In the genomic region with DNA sequence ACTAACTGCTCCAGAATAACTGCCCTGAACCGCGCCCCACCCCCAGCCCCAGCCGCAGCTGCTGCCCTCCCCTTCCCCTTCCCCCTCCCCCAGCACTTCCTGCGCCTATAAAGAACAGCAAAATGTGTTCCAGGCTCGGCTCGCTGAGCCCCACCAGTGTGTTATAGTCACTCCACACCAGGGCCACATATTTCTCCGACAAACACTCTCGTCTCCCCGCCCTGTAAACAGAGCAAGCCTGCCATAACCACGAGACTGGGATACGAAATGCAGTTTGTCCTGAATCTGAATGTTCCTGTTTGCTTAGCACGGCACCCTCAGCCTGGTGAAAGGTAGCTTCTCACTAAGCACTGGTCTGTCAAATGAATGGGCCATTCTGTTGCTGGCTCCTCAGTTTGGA, we compare ENCODE assay signal across 8 mouse cellular contexts. TPM values are rescaled to one million over a fixed set of nuclear protein-coding genes. Genes with fewer than 3 reads are reported as not detected.
DNase-seq lines count a peak whose midpoint lies in the region; ATAC-seq and TF ChIP-seq lines count a peak whose summit lies in the region.

No protein-coding gene starts in this region.

- H3K4me1 ChIP-seq in kidney, embryonic 14.5 days (ENCODE audit: control insufficient read depth, insufficient read depth, low read length) = peaks cover 13% of the 10 kb centered on the region; the same call in 1 of the 2 replicates
- peaks cover 23% of the 10 kb centered on the region for H3K4me1 ChIP-seq in E14TG2a.4 (replicated peaks; ENCODE audit: low read depth, low read length)
- peaks cover 12% of the 10 kb centered on the region; the same call in 1 of the 2 replicates for H3K4me1 ChIP-seq in heart, postnatal 0 days (ENCODE audit: control insufficient read depth, insufficient read depth)
- peaks cover 18% of the 10 kb centered on the region for H3K4me1 ChIP-seq in limb, embryonic 15.5 days
- peaks cover 12% of the 10 kb centered on the region; the same call in 1 of the 2 replicates for H3K4me1 ChIP-seq in midbrain, postnatal 0 days (ENCODE audit: insufficient read depth, low read length)

- no peak for TF ChIP-seq EP300 in heart, postnatal 0 days (IDR thresholded peaks at IDR 0.05; ENCODE audit: low read depth)

- peak overlapping the region; percentile 47; the same call in 1 of the 2 replicates for H3K27ac ChIP-seq in kidney, embryonic 14.5 days (ENCODE audit: low read depth, low read length)
- peak overlapping the region; percentile 82 for H3K27ac ChIP-seq in heart, postnatal 0 days (ENCODE audit: low read depth)
- H3K27ac ChIP-seq in limb, embryonic 15.5 days = peak overlapping the region; percentile 87
- peak overlapping the region; percentile 52 for H3K27ac ChIP-seq in midbrain, postnatal 0 days (ENCODE audit: low read depth, low read length)

- ATAC-seq in kidney, embryonic 14.5 days (ENCODE audit: low FRiP score, low TSS enrichment) = peak; percentile 77
- ATAC-seq in heart, postnatal 0 days (ENCODE audit: insufficient read depth, low read depth) = peak; percentile 57
- ATAC-seq in limb, embryonic 15.5 days (ENCODE audit: insufficient number of reproducible peaks, low FRiP score, low TSS enrichment, low read depth) = peak; percentile 84
- ATAC-seq in midbrain, postnatal 0 days (ENCODE audit: low FRiP score) = no peak

- 2% methylated on average over 12 of the region's 12 CpGs for WGBS in kidney, embryonic 14.5 days
- under 1% methylated on average over 12 of the region's 12 CpGs for WGBS in heart, postnatal 0 days
- WGBS in limb, embryonic 15.5 days = under 1% methylated on average over 12 of the region's 12 CpGs
- WGBS in midbrain, postnatal 0 days = 10% methylated on average over 12 of the region's 12 CpGs

- no peaks in the 10 kb centered on the region for H3K27me3 ChIP-seq in kidney, embryonic 14.5 days (ENCODE audit: control insufficient read depth, insufficient read depth, low read length)
- peaks cover 8% of the 10 kb centered on the region; the same call in 1 of the 2 replicates for H3K27me3 ChIP-seq in E14TG2a.4 (ENCODE audit: insufficient read depth, low read length)
- no peaks in the 10 kb centered on the region for H3K27me3 ChIP-seq in heart, postnatal 0 days (ENCODE audit: control insufficient read depth, insufficient read depth, low read length)
- no peaks in the 10 kb centered on the region for H3K27me3 ChIP-seq in limb, embryonic 15.5 days
- H3K27me3 ChIP-seq in midbrain, postnatal 0 days (ENCODE audit: insufficient read depth, low read length) = no peaks in the 10 kb centered on the region

- DNase-seq in kidney, adult 9 months = no peak
- DNase-seq in embryo, embryonic 11 days = peak; percentile 75
- peak; percentile 53 for DNase-seq in heart, postnatal 0 days (ENCODE audit: low spot score)
- no peak for DNase-seq in midbrain, postnatal 0 days (ENCODE audit: low spot score)
- DNase-seq in ovary, postnatal 14 days (ENCODE audit: low spot score) = no peak

- H3K9ac ChIP-seq in kidney, embryonic 14.5 days (ENCODE audit: low read depth, low read length) = peak overlapping the region; percentile 18; the same call in 1 of the 2 replicates
- H3K9ac ChIP-seq in heart, postnatal 0 days (replicated peaks; ENCODE audit: low read depth, low read length) = 0 out of 2 replicates have a peak overlapping the region, but pooled peaks have one; percentile 42
- H3K9ac ChIP-seq in limb, embryonic 15.5 days = no peak overlapping the region
- H3K9ac ChIP-seq in midbrain, postnatal 0 days (replicated peaks; ENCODE audit: low read length, poor library complexity, severe bottlenecking) = no peak overlapping the region

- H3K36me3 ChIP-seq in kidney, embryonic 14.5 days (ENCODE audit: control insufficient read depth, insufficient read depth, low read length) = no peaks in the 10 kb centered on the region
- no peaks in the 10 kb centered on the region for H3K36me3 ChIP-seq in E14TG2a.4 (ENCODE audit: insufficient read depth, low read length)
- no peaks in the 10 kb centered on the region for H3K36me3 ChIP-seq in heart, postnatal 0 days (replicated peaks; ENCODE audit: control insufficient read depth, insufficient read depth, low read length)
- no peaks in the 10 kb centered on the region for H3K36me3 ChIP-seq in limb, embryonic 15.5 days
- no peaks in the 10 kb centered on the region for H3K36me3 ChIP-seq in midbrain, postnatal 0 days (ENCODE audit: insufficient read depth, low read length)

- peak overlapping the region; percentile 22; the same call in 1 of the 2 replicates for H3K4me3 ChIP-seq in kidney, embryonic 14.5 days (ENCODE audit: low read length)
- peak overlapping the region; percentile 53; the same call in 1 of the 2 replicates for H3K4me3 ChIP-seq in E14TG2a.4 (replicated peaks; ENCODE audit: low read length)
- H3K4me3 ChIP-seq in heart, postnatal 0 days (ENCODE audit: low read depth, low read length) = peak overlapping the region; percentile 28
- H3K4me3 ChIP-seq in limb, embryonic 15.5 days = peak overlapping the region; percentile 24
- no peak overlapping the region for H3K4me3 ChIP-seq in midbrain, postnatal 0 days (ENCODE audit: low read depth, low read length)

- H3K9me3 ChIP-seq in kidney, embryonic 14.5 days (ENCODE audit: control insufficient read depth, low read length) = no peaks in the 10 kb centered on the region
- H3K9me3 ChIP-seq in E14TG2a.4 (ENCODE audit: low read length) = no peaks in the 10 kb centered on the region
- H3K9me3 ChIP-seq in heart, postnatal 0 days (replicated peaks; ENCODE audit: control insufficient read depth, low read length) = no peaks in the 10 kb centered on the region
- H3K9me3 ChIP-seq in limb, embryonic 15.5 days = no peaks in the 10 kb centered on the region
- no peaks in the 10 kb centered on the region for H3K9me3 ChIP-seq in midbrain, postnatal 0 days (ENCODE audit: low read length)

- no peak for TF ChIP-seq CTCF in E14TG2a.4 (conservative IDR thresholded peaks at IDR 0.05; ENCODE audit: low read length)
- TF ChIP-seq CTCF in heart, postnatal 0 days (IDR thresholded peaks at IDR 0.05; ENCODE audit: low read depth) = no peak
- no peak for TF ChIP-seq CTCF in midbrain, postnatal 0 days (IDR thresholded peaks at IDR 0.05)

- H3K4me2 ChIP-seq in kidney, embryonic 14.5 days (replicated peaks; ENCODE audit: low read depth, low read length) = peak overlapping the region; percentile 48
- peak overlapping the region; percentile 65 for H3K4me2 ChIP-seq in heart, postnatal 0 days (ENCODE audit: low read depth, low read length)
- peak overlapping the region; percentile 47 for H3K4me2 ChIP-seq in limb, embryonic 15.5 days
- peak overlapping the region; percentile 18 for H3K4me2 ChIP-seq in midbrain, postnatal 0 days (ENCODE audit: low read depth, low read length, poor library complexity, severe bottlenecking)

RNA-seq across cellular contexts. Expression of a gene that starts 2.5 kb away (rescaled TPM):
- polyA plus RNA-seq in kidney, embryonic 14.5 days (2014; fragmentation: Nextera tagmentation; extraction: Ambion mirVana) = 0.29 and 0.47 TPM in 2 replicates
- not detected in 2 replicates for total RNA-seq in heart, postnatal 0 days (2014; rRNA removed; ENCODE audit: low replicate concordance)
- polyA plus RNA-seq in heart, postnatal 0 days (2015; fragmentation: Nextera tagmentation; extraction: Ambion mirVana) = not detected in 2 replicates
- polyA plus RNA-seq in limb, embryonic 15.5 days (2015; fragmentation: Nextera tagmentation; extraction: Ambion mirVana) = 0.14 and 0.20 TPM in 2 replicates
- total RNA-seq in midbrain, postnatal 0 days (2014; rRNA removed) = 48.8 and 49.0 TPM in 2 replicates
- 9.0 and 9.2 TPM in 2 replicates for polyA plus RNA-seq in midbrain, postnatal 0 days (2015; fragmentation: Nextera tagmentation; extraction: Ambion mirVana)

RNA-seq across cellular contexts. Expression of a gene that starts 12.2 kb away (rescaled TPM):
- polyA plus RNA-seq in kidney, embryonic 14.5 days (2014; fragmentation: Nextera tagmentation; extraction: Ambion mirVana) = 17.5 and 21.4 TPM in 2 replicates
- 30.8 and 31.2 TPM in 2 replicates for total RNA-seq in heart, postnatal 0 days (2014; rRNA removed; ENCODE audit: low replicate concordance)
- 10.0 and 11.7 TPM in 2 replicates for polyA plus RNA-seq in heart, postnatal 0 days (2015; fragmentation: Nextera tagmentation; extraction: Ambion mirVana)
- polyA plus RNA-seq in limb, embryonic 15.5 days (2015; fragmentation: Nextera tagmentation; extraction: Ambion mirVana) = 19.1 and 40.8 TPM in 2 replicates
- total RNA-seq in midbrain, postnatal 0 days (2014; rRNA removed) = 5.5 and 5.8 TPM in 2 replicates
- 2.0 and 2.5 TPM in 2 replicates for polyA plus RNA-seq in midbrain, postnatal 0 days (2015; fragmentation: Nextera tagmentation; extraction: Ambion mirVana)

RNA-seq across cellular contexts. Expression of a gene that starts 20.9 kb away (rescaled TPM):
- 0.51 and 0.74 TPM in 2 replicates for polyA plus RNA-seq in kidney, embryonic 14.5 days (2014; fragmentation: Nextera tagmentation; extraction: Ambion mirVana)
- total RNA-seq in heart, postnatal 0 days (2014; rRNA removed; ENCODE audit: low replicate concordance) = 0.08 TPM in 1 of 2 replicates, not detected in the other
- polyA plus RNA-seq in heart, postnatal 0 days (2015; fragmentation: Nextera tagmentation; extraction: Ambion mirVana) = 0.04 TPM in 2 replicates
- 0.33 and 0.50 TPM in 2 replicates for polyA plus RNA-seq in limb, embryonic 15.5 days (2015; fragmentation: Nextera tagmentation; extraction: Ambion mirVana)
- total RNA-seq in midbrain, postnatal 0 days (2014; rRNA removed) = 41.2 and 54.0 TPM in 2 replicates
- polyA plus RNA-seq in midbrain, postnatal 0 days (2015; fragmentation: Nextera tagmentation; extraction: Ambion mirVana) = 64.8 and 65.2 TPM in 2 replicates

RNA-seq across cellular contexts. Expression of a gene that starts 35.9 kb away (rescaled TPM):
- 2.5 and 5.5 TPM in 2 replicates for polyA plus RNA-seq in kidney, embryonic 14.5 days (2014; fragmentation: Nextera tagmentation; extraction: Ambion mirVana)
- 2.9 and 4.0 TPM in 2 replicates for total RNA-seq in heart, postnatal 0 days (2014; rRNA removed; ENCODE audit: low replicate concordance)
- 3.0 and 3.4 TPM in 2 replicates for polyA plus RNA-seq in heart, postnatal 0 days (2015; fragmentation: Nextera tagmentation; extraction: Ambion mirVana)
- polyA plus RNA-seq in limb, embryonic 15.5 days (2015; fragmentation: Nextera tagmentation; extraction: Ambion mirVana) = 20.2 and 31.1 TPM in 2 replicates
- 155 and 174 TPM in 2 replicates for total RNA-seq in midbrain, postnatal 0 days (2014; rRNA removed)
- polyA plus RNA-seq in midbrain, postnatal 0 days (2015; fragmentation: Nextera tagmentation; extraction: Ambion mirVana) = 180 and 187 TPM in 2 replicates

RNA-seq across cellular contexts. Expression of a gene that starts 47.4 kb away (rescaled TPM):
- 103 and 115 TPM in 2 replicates for polyA plus RNA-seq in kidney, embryonic 14.5 days (2014; fragmentation: Nextera tagmentation; extraction: Ambion mirVana)
- total RNA-seq in heart, postnatal 0 days (2014; rRNA removed; ENCODE audit: low replicate concordance) = 55.0 and 68.0 TPM in 2 replicates
- 88.5 and 93.6 TPM in 2 replicates for polyA plus RNA-seq in heart, postnatal 0 days (2015; fragmentation: Nextera tagmentation; extraction: Ambion mirVana)
- polyA plus RNA-seq in limb, embryonic 15.5 days (2015; fragmentation: Nextera tagmentation; extraction: Ambion mirVana) = 101 and 115 TPM in 2 replicates
- 56.4 and 61.0 TPM in 2 replicates for total RNA-seq in midbrain, postnatal 0 days (2014; rRNA removed)
- polyA plus RNA-seq in midbrain, postnatal 0 days (2015; fragmentation: Nextera tagmentation; extraction: Ambion mirVana) = 144 and 145 TPM in 2 replicates

Comparison
In these comparisons a context has a peak if more than half of its experiments do, and no peak if none do; other contexts are left out.
1. H3K9ac ChIP-seq: peak in kidney, embryonic 14.5 days (single experiment) and heart, postnatal 0 days (single experiment); none in limb, embryonic 15.5 days (single experiment) and midbrain, postnatal 0 days (single experiment).
2. DNase-seq: peak in embryo, embryonic 11 days (single experiment) and heart, postnatal 0 days (single experiment); none in kidney, adult 9 months (single experiment), midbrain, postnatal 0 days (single experiment) and ovary, postnatal 14 days (single experiment).
3. RNA of a gene that starts 20.9 kb away (polyA plus RNA-seq): 64.8 to 65.2 TPM in midbrain, postnatal 0 days; 0.51 to 0.74 TPM in kidney, embryonic 14.5 days, 0.33 to 0.50 TPM in limb, embryonic 15.5 days and 0.04 TPM in heart, postnatal 0 days; every median in the first group is over 10 times any median in the second.
4. Peak in every context shown above with its lines, with median percentiles within 50 percentile points of each other: H3K27ac ChIP-seq and H3K4me2 ChIP-seq.